15 mouse cellular contexts compared by ENCODE assay signal in genomic region chr11:84425736-84426632, GRCm38 (mm10).
DNase-seq lines count a peak whose midpoint lies in the region; ATAC-seq and TF ChIP-seq lines count a peak whose summit lies in the region.
"Had no signal": no experiment of that assay in that cellular context is flagged by ENCODE, and none has a peak within 500 bp of the region (broad histone marks: within the 10 kb centered on the region; RNA-seq: fewer than 3 reads in every experiment).

No protein-coding gene starts in this region.

- no peaks in the 10 kb centered on the region for H3K36me3 ChIP-seq in intestine, embryonic 15.5 days
- H3K36me3 ChIP-seq in midbrain, embryonic 16.5 days (ENCODE audit: control insufficient read depth, insufficient read depth, low read length): no peaks in the 10 kb centered on the region

- TF ChIP-seq CTCF in brain, embryonic 14.5 days (IDR thresholded peaks at IDR 0.05; ENCODE audit: borderline replicate concordance, extremely low read depth, insufficient read depth, insufficient read length): no peak

- TF ChIP-seq POLR2A in brain, embryonic 14.5 days (IDR thresholded peaks at IDR 0.05; ENCODE audit: borderline replicate concordance, extremely low read depth, insufficient read depth, insufficient read length, poor library complexity, severe bottlenecking): no peak

- peak; percentile 9 for DNase-seq in kidney, adult 18-20 months
- DNase-seq in kidney, postnatal 25 days: no peak
- DNase-seq in brain, embryonic 14.5 days (ENCODE audit: low read depth): peak; percentile 42
- DNase-seq in adrenal gland, postnatal 10 days: no peak
- no peak for DNase-seq in urinary bladder, adult 2 months (ENCODE audit: low spot score)
- DNase-seq: cerebellum, postnatal 14 days; forebrain, postnatal 0 days; gastrocnemius, postnatal 10 days; heart, postnatal 4 days; spleen, adult 18-20 months had no signal

- peaks cover 11% of the 10 kb centered on the region for H3K4me1 ChIP-seq in intestine, embryonic 15.5 days (replicated peaks)
- H3K4me1 ChIP-seq in midbrain, embryonic 16.5 days (ENCODE audit: control insufficient read depth, insufficient read depth, low read length): peaks cover 16% of the 10 kb centered on the region

- WGBS in intestine, embryonic 15.5 days: 46% methylated on average over 13 of the region's 13 CpGs
- 59% methylated on average over 13 of the region's 13 CpGs for WGBS in midbrain, embryonic 16.5 days

- H3K4me3 ChIP-seq in intestine, embryonic 15.5 days (replicated peaks): no peak overlapping the region
- H3K4me3 ChIP-seq in midbrain, embryonic 16.5 days (ENCODE audit: low read depth, low read length): no peak overlapping the region
- H3K4me3 ChIP-seq: heart, embryonic 10.5 days had no signal

- no peak overlapping the region for H3K4me2 ChIP-seq in intestine, embryonic 15.5 days (replicated peaks)
- no peak overlapping the region for H3K4me2 ChIP-seq in midbrain, embryonic 16.5 days (ENCODE audit: low read length)

- no peak overlapping the region for H3K9ac ChIP-seq in intestine, embryonic 15.5 days
- no peak overlapping the region for H3K9ac ChIP-seq in midbrain, embryonic 16.5 days (ENCODE audit: low read depth, low read length)
- H3K9ac ChIP-seq: forebrain, postnatal 0 days; liver, embryonic 14.5 days had no signal

- no peaks in the 10 kb centered on the region for H3K27me3 ChIP-seq in intestine, embryonic 15.5 days (replicated peaks)
- no peaks in the 10 kb centered on the region for H3K27me3 ChIP-seq in midbrain, embryonic 16.5 days (ENCODE audit: control insufficient read depth, insufficient read depth, low read depth, low read length)

- no peak overlapping the region for H3K27ac ChIP-seq in intestine, embryonic 15.5 days
- H3K27ac ChIP-seq in midbrain, embryonic 16.5 days (ENCODE audit: low read length): 0 out of 2 replicates have a peak overlapping the region, but pooled peaks have one; percentile 24
- H3K27ac ChIP-seq: heart, embryonic 10.5 days; liver, embryonic 14.5 days had no signal

- no peaks in the 10 kb centered on the region for H3K9me3 ChIP-seq in intestine, embryonic 15.5 days
- H3K9me3 ChIP-seq in midbrain, embryonic 16.5 days (replicated peaks; ENCODE audit: control insufficient read depth, low read length, poor library complexity, severe bottlenecking): no peaks in the 10 kb centered on the region
- H3K9me3 ChIP-seq: heart, embryonic 10.5 days had no signal

- peak; percentile 55 for ATAC-seq in intestine, embryonic 15.5 days
- ATAC-seq in midbrain, embryonic 16.5 days: no peak
- ATAC-seq: CD4-positive, CD25-positive, alpha-beta regulatory T cell, adult 4 months; forebrain, postnatal 0 days had no signal

Comparison
In these comparisons a context has a peak if more than half of its experiments do, and no peak if none do; other contexts are left out.
1. DNase-seq: peak in kidney, adult 18-20 months (single experiment) and brain, embryonic 14.5 days (single experiment); none in kidney, postnatal 25 days (0 of 2), adrenal gland, postnatal 10 days (single experiment) and urinary bladder, adult 2 months (single experiment).